Mouse (Mus musculus): ENCODE measurements around the gene Abcb6.

GRCm38 (mm10) chr1:75211141-75211708 lies 31.0 kb upstream of the Abcb6 start:
- TF ChIP-seq CTCF (IDR thresholded peaks at IDR 0.05; ENCODE audit: low read depth, low read length) (no peak), POLR2AphosphoS5 (IDR thresholded peaks at IDR 0.05; ENCODE audit: insufficient replicate concordance, low read depth, low read length) (no peak), GATA1 (IDR thresholded peaks at IDR 0.05; ENCODE audit: borderline replicate concordance, low read length) (no peak), TAL1 (conservative IDR thresholded peaks at IDR 0.05; ENCODE audit: low read depth, low read length) (no peak), GATA2 (IDR thresholded peaks at IDR 0.05; ENCODE audit: borderline replicate concordance, low read depth, low read length) (no peak)

Measured in G1E (cell line).